Mouse (Mus musculus): ENCODE results near the gene Ly6g6e. TPM values are rescaled to one million over a fixed set of nuclear protein-coding genes. Genes with fewer than 3 reads are reported as not detected.

The Ly6g6e gene
- polyA plus RNA-seq, 1 experiment from 2014 or later = 10.1 TPM

DNA sequence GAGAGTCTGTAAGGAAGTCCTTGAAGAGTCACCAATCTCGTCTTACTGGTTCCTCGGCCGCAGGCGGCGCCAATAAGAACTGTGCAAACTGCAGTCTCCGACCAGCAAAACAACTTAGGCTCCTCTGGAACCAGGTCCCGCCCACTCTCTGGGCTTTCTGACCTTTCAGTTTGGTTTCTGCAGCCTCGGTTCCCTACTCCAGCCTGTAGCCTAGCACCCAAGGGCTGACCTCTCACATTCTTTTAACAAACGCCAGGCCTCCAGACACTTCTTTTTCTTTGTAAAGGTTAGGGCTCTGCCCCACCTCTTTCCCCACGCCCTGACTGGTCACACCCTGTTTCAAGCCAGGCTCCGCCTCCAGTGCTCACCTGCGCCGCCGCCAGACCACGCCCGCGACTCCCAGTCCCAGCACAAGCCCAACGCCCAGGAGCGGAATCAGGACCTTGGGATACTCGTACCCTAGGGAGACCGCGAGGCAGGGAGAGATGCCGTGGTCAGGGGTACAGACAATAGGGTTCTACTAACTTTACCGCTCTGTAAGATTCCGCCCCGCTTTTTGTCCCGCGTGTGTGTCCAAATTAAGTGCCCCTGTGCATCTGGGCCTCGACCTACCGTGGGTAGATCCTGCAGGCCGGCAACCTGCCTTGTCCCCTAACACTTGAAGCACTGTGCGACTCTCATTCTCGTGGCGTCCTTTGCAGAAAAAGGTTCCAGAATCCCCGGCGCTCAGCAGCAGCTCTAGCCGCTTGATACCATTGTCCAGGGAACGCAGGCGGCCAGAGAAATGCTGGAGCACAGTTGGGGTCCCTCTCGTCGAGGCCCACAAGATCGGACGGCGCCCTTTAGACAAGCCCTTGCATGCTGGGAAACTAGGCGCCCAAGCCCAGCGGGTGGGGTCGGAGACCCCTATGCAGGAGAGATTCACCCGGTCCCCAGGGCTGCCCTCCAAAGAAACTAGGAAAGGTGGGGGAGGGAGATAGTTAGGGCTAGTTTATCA lies 11.5 kb upstream of the Ly6g6e start, which contains the start of gene Ly6g6c:
Ly6g6c (plus strand) TSS at position 438 of the 997 bp plus-strand sequence.
- ATAC-seq = 0 out of 2 replicates have a peak, but pooled peaks have one; percentile 45
- Histone ChIP-seq H3K27ac (ENCODE audit: low read depth, low read length) (no peak within 1 kb of the TSS), H3K9me3 (replicated peaks; ENCODE audit: control insufficient read depth, low read length) (no peaks in the 10 kb centered on the region), H3K4me1 (ENCODE audit: control insufficient read depth, insufficient read depth, low read length) (peaks cover 14% of the 10 kb centered on the region), H3K36me3 (ENCODE audit: control insufficient read depth, insufficient read depth, low read length) (peaks cover 28% of the 10 kb centered on the region), H3K27me3 (replicated peaks; ENCODE audit: control insufficient read depth, insufficient read depth, low read length) (peaks cover 32% of the 10 kb centered on the region), H3K4me2 (ENCODE audit: low read length) (peak within 1 kb of the TSS; percentile 47), H3K9ac (ENCODE audit: low read length) (peak within 1 kb of the TSS; percentile 37), H3K4me3 (ENCODE audit: low read depth, low read length) (peak within 1 kb of the TSS; percentile 17)
- WGBS = 2% methylated on average over 48 of the region's 48 CpGs
- no peak for DNase-seq (ENCODE audit: low spot score)

DNA sequence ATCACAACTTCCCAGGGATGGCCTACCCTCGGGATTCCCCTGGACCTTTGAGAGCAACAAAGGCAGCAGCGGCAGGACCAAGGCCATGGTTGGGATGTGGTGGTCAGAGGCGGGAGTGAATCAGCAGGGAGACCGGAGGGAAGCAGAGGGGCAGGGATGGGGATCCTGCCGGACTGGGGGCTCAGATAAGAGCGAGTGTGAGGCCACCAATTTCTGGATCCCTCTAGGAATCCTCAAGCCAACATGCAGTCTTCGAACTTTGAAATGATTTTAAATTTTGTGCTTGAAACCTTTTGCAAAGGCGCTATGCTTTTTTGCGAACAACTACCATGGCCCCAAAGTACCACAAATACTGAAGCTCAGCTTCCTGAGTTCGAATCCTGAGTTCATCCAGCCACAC lies 10.6 kb upstream of the Ly6g6e start, which contains the start of gene Mpig6b:
Mpig6b (minus strand) TSS at position 101 of the 400 bp plus-strand sequence.
- WGBS = 45% methylated on average over 10 of the region's 10 CpGs
- Histone ChIP-seq H3K4me1 (ENCODE audit: control insufficient read depth, insufficient read depth, low read length) (peaks cover 7% of the 10 kb centered on the region), H3K9me3 (replicated peaks; ENCODE audit: control insufficient read depth, low read length) (no peaks in the 10 kb centered on the region), H3K9ac (ENCODE audit: low read length) (peak within 1 kb of the TSS; percentile 37), H3K27ac (ENCODE audit: low read depth, low read length) (no peak within 1 kb of the TSS), H3K27me3 (replicated peaks; ENCODE audit: control insufficient read depth, insufficient read depth, low read length) (peaks cover 32% of the 10 kb centered on the region), H3K4me2 (ENCODE audit: low read length) (peak within 1 kb of the TSS; percentile 47), H3K36me3 (ENCODE audit: control insufficient read depth, insufficient read depth, low read length) (peaks cover 22% of the 10 kb centered on the region), H3K4me3 (ENCODE audit: low read depth, low read length) (peak within 1 kb of the TSS; percentile 17)
- ATAC-seq = no peak
- DNase-seq (ENCODE audit: low spot score) = no peak

DNA sequence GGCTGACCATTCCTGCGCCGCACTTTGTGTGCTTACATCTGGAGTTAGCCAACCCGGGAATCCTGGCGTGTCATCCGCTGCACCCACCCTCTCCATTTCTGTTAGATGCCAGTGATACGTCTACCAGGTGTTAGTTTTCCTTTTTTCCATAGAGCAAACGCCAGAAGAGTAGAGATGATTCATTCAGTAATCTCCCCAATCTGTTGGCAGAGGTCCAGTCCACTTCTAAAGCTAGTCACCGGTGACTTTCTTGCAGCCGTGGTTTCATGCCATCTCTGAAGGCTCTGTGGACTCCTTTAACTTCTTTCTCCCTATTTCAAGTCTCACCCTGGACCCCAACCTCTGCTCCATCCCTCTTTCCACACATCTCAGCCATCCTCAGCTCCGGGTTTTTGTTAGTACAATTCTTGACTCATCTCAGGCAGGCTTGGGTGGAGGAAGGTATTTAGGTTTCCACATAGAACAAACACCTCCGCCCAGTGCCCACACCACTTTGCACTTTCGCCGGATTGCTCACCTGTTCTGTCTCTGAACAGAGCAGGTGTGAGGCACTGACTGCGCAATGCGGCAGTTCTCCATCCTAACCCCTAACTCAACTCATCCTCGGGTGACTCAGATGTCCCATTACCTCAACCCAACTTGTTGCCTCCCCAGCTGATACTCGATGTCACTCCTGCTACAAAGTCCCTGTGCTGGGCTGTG lies 8.3 kb upstream of the Ly6g6e start:
- DNase-seq (ENCODE audit: low spot score) = no peak
- 87% methylated on average over 17 of the region's 17 CpGs for WGBS
- no peak overlapping the region for H3K4me3 ChIP-seq (ENCODE audit: low read depth, low read length)
- peaks cover 7% of the 10 kb centered on the region for H3K4me1 ChIP-seq (ENCODE audit: control insufficient read depth, insufficient read depth, low read length)
- 0 out of 2 replicates have a peak, but pooled peaks cover 1% of the 10 kb centered on the region for H3K36me3 ChIP-seq (ENCODE audit: control insufficient read depth, insufficient read depth, low read length)
- no peak overlapping the region for H3K27ac ChIP-seq (ENCODE audit: low read depth, low read length)
- H3K9me3 ChIP-seq (replicated peaks; ENCODE audit: control insufficient read depth, low read length) = no peaks in the 10 kb centered on the region
- no peak for ATAC-seq
- no peak overlapping the region for H3K4me2 ChIP-seq (ENCODE audit: low read length)
- peaks cover 32% of the 10 kb centered on the region for H3K27me3 ChIP-seq (replicated peaks; ENCODE audit: control insufficient read depth, insufficient read depth, low read length)
- no peak overlapping the region for H3K9ac ChIP-seq (ENCODE audit: low read length)

DNA sequence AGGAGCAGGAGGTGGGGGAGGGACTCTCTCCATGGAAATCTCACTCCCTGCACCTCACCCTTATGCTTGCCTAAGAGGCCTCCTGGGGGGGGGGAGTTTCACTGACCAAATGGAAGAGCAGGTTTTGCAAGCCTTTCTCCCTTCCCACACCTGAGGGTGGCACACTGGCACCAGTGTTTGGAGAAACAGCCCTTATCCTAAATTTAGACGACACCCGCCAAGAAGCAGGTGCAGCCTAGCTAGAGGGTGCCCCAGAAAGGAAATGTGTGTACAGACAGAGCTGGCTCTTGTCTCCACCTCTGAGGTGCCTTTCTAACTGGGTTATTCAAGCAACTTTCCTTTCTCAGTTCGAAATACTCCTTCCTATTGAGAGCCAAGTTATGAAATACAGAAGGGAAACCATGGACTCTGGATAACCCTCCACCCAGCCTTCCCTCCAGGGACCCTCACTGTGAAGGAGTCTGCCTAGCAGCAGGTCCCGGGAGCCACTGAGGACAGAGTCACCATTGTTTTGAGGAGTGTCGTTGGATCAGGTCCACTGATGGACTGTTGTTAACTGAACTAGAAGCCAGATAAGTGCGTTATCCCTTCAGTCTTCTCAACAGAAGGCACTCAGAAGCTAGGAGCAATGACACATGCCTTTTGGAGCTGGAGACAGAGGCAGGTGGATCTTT lies 6.0 kb upstream of the Ly6g6e start:
- 62% methylated on average over 6 of the region's 6 CpGs for WGBS
- Histone ChIP-seq H3K9me3 (replicated peaks; ENCODE audit: control insufficient read depth, low read length) (no peaks in the 10 kb centered on the region), H3K27me3 (replicated peaks; ENCODE audit: control insufficient read depth, insufficient read depth, low read length) (peaks cover 14% of the 10 kb centered on the region), H3K4me3 (ENCODE audit: low read depth, low read length) (no peak overlapping the region), H3K4me1 (ENCODE audit: control insufficient read depth, insufficient read depth, low read length) (no peaks in the 10 kb centered on the region), H3K36me3 (ENCODE audit: control insufficient read depth, insufficient read depth, low read length) (no peaks in the 10 kb centered on the region), H3K27ac (ENCODE audit: low read depth, low read length) (no peak overlapping the region), H3K9ac (ENCODE audit: low read length) (no peak overlapping the region), H3K4me2 (ENCODE audit: low read length) (no peak overlapping the region)
- DNase-seq (ENCODE audit: low spot score) = no peak
- no peak for ATAC-seq

DNA sequence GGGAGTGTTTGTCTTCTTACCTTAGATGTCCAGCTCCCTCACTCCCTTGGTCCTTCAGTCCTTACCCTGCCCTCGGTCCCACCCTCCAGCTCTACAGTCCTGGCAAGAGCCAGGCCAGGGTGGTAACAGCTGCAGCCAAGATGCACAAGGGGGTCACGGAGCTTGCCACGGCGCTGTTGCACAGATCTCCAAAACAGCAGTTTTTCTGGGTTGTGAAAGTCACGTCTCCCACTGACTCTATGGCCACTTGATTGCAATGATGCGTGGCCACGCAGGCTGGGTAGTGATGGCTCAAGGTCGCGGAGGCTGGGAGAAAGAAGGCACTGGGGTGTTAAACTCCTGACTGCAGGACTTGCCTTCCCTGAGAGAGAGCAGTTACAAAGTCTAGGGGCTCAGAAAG lies 5.2 kb upstream of the Ly6g6e start:
- Histone ChIP-seq H3K36me3 (ENCODE audit: control insufficient read depth, insufficient read depth, low read length) (no peaks in the 10 kb centered on the region), H3K27me3 (replicated peaks; ENCODE audit: control insufficient read depth, insufficient read depth, low read length) (0 out of 2 replicates have a peak, but pooled peaks cover 7% of the 10 kb centered on the region), H3K4me1 (ENCODE audit: control insufficient read depth, insufficient read depth, low read length) (no peaks in the 10 kb centered on the region), H3K4me3 (ENCODE audit: low read depth, low read length) (no peak overlapping the region), H3K4me2 (ENCODE audit: low read length) (no peak overlapping the region), H3K9me3 (replicated peaks; ENCODE audit: control insufficient read depth, low read length) (no peaks in the 10 kb centered on the region), H3K27ac (ENCODE audit: low read depth, low read length) (no peak overlapping the region), H3K9ac (ENCODE audit: low read length) (no peak overlapping the region)
- 86% methylated on average over 9 of the region's 9 CpGs for WGBS
- ATAC-seq (no peak), DNase-seq (ENCODE audit: low spot score) (no peak)

DNA sequence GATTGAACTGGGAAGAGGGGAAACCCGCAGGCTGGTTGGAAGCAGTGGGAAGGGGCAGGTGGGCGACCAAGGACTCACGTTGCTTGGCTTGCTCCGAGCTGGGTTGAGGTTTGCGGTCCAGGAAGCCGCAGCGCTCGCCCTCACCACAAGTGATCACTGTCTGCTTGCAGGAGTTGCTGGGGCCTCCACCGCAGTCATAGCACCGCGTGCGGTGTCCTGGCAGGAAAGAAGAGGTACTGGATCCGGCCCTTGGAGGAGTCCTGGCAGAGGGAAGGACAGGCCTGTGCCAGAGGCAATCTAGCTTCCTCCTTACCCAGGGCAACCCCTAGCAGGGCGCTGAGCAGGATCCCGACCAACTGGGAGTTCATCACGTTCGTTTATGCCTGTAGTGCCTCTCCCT lies 2.6 kb upstream of the Ly6g6e start:
- Histone ChIP-seq H3K27me3 (replicated peaks; ENCODE audit: control insufficient read depth, insufficient read depth, low read length) (no peaks in the 10 kb centered on the region), H3K36me3 (ENCODE audit: control insufficient read depth, insufficient read depth, low read length) (no peaks in the 10 kb centered on the region), H3K27ac (ENCODE audit: low read depth, low read length) (no peak overlapping the region), H3K4me2 (ENCODE audit: low read length) (no peak overlapping the region), H3K4me1 (ENCODE audit: control insufficient read depth, insufficient read depth, low read length) (peaks cover 11% of the 10 kb centered on the region; the same call in 1 of the 2 replicates), H3K4me3 (ENCODE audit: low read depth, low read length) (no peak overlapping the region), H3K9ac (ENCODE audit: low read length) (no peak overlapping the region), H3K9me3 (replicated peaks; ENCODE audit: control insufficient read depth, low read length) (no peaks in the 10 kb centered on the region)
- ATAC-seq = no peak
- no peak for DNase-seq (ENCODE audit: low spot score)
- 60% methylated on average over 17 of the region's 17 CpGs for WGBS

DNA sequence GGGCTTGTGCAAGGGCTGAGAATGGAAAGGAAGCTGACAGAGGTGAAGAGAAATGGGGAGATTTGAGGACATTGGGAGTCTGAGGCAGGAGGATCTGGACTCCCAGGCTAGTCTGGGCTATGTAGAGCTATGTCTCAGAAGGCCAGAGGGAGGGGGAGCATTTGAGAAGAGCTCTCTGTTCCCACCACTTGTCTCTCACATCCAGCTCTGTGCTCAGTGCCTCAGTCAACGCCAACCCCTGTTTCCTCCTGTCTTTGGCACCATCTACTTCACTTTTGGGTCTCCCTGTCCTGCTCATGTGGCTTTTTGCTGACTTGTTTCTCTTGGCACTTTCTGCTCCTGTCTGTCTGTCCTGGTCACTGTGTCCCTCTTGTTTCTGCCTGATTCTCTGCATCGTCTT lies 583 bp downstream of the Ly6g6e start:
- DNase-seq (ENCODE audit: low spot score) (no peak), ATAC-seq (peak; percentile 67)
- peak overlapping the region; percentile 41; the same call in 1 of the 2 replicates for H3K9ac ChIP-seq (ENCODE audit: low read length)

DNA sequence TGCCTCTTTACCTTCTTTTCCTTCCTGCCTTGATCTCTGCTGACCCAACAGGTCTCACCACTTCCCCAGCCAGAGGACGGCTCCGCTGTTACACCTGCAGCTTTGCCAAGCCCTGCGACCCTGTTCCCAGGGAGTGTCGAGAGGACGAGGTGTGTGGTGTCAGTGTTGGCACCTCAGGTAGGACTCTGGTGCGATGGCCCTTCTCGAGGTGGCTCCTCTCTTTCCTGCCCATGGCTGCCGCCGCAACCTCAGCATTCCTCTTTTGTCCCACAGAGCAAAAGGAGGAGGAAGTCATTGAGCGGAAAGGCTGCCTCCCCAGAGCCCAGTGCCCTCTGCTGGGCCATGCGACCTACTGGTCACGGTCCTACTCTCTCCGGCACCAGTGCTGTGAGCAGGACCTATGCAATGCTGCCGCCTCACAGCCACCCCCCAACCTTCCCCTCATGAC lies 1.1 kb downstream of the Ly6g6e start, which contains the start of gene Ly6g6d:
Ly6g6d (minus strand) TSS at position 280 of the 448 bp plus-strand sequence.
- H3K36me3 ChIP-seq (ENCODE audit: control insufficient read depth, insufficient read depth, low read length) = no peaks in the 10 kb centered on the region
- peak within 1 kb of the TSS; percentile 41; the same call in 1 of the 2 replicates for H3K9ac ChIP-seq (ENCODE audit: low read length)
- peak within 1 kb of the TSS; percentile 52; the same call in 1 of the 2 replicates for H3K27ac ChIP-seq (ENCODE audit: low read depth, low read length)
- H3K9me3 ChIP-seq (replicated peaks; ENCODE audit: control insufficient read depth, low read length) = no peaks in the 10 kb centered on the region
- H3K27me3 ChIP-seq (replicated peaks; ENCODE audit: control insufficient read depth, insufficient read depth, low read length) = no peaks in the 10 kb centered on the region
- ATAC-seq (no peak), DNase-seq (ENCODE audit: low spot score) (peak; percentile 26)
- WGBS = 12% methylated on average over 14 of the region's 14 CpGs
- H3K4me3 ChIP-seq (ENCODE audit: low read depth, low read length) = peak within 1 kb of the TSS; percentile 4; the same call in 1 of the 2 replicates
- peaks cover 11% of the 10 kb centered on the region; the same call in 1 of the 2 replicates for H3K4me1 ChIP-seq (ENCODE audit: control insufficient read depth, insufficient read depth, low read length)
- H3K4me2 ChIP-seq (ENCODE audit: low read length) = peak within 1 kb of the TSS; percentile 35

More for the DNA sequence above, 583 bp downstream of the Ly6g6e start:
- Histone ChIP-seq H3K9me3 (replicated peaks; ENCODE audit: control insufficient read depth, low read length) (no peaks in the 10 kb centered on the region), H3K36me3 (ENCODE audit: control insufficient read depth, insufficient read depth, low read length) (no peaks in the 10 kb centered on the region), H3K27me3 (replicated peaks; ENCODE audit: control insufficient read depth, insufficient read depth, low read length) (no peaks in the 10 kb centered on the region), H3K4me3 (ENCODE audit: low read depth, low read length) (peak overlapping the region; percentile 4; the same call in 1 of the 2 replicates), H3K4me2 (ENCODE audit: low read length) (peak overlapping the region; percentile 35), H3K27ac (ENCODE audit: low read depth, low read length) (0 out of 2 replicates have a peak overlapping the region, but pooled peaks have one; percentile 52), H3K4me1 (ENCODE audit: control insufficient read depth, insufficient read depth, low read length) (peaks cover 11% of the 10 kb centered on the region; the same call in 1 of the 2 replicates)
- WGBS = 38% methylated on average over 2 of the region's 2 CpGs

Data from forebrain, embryonic 14.5 days (tissue).